Mouse (Mus musculus) heart, embryonic 13.5 days (tissue): ENCODE data around the gene Ropn1l. TPM values are rescaled to one million over a fixed set of nuclear protein-coding genes. Genes with fewer than 3 reads are reported as not detected.

ENCODE experiments used
- ATAC-seq: fragments of 200-750 bp; cut with Nextera tagmentation; 2 replicates; pipeline ENCODE4 v1.8.0; 2017; ENCODE audit warnings: moderate TSS enrichment; ENCODE audit not compliant: insufficient number of reproducible peaks, low FRiP score, low TSS enrichment; ENCODE audit errors: extremely low read depth
- H3K27ac ChIP-seq: fragments of 300-500 bp; sonication (generic); replicated peaks from 2 replicates; pipeline ENCODE4 v1.5.1; 2015; ENCODE audit warnings: moderate library complexity, mild to moderate bottlenecking, inconsistent platforms
- H3K27me3 ChIP-seq: fragments of 300-500 bp; sonication (generic); replicated peaks from 2 replicates; pipeline ENCODE4 v1.6.1; 2015; ENCODE audit warnings: mild to moderate bottlenecking, inconsistent platforms
- H3K36me3 ChIP-seq: fragments of 300-500 bp; sonication (generic); 2 replicates; pipeline ENCODE4 v1.6.1; 2015; ENCODE audit warnings: mild to moderate bottlenecking, inconsistent platforms
- H3K4me1 ChIP-seq: fragments of 300-500 bp; sonication (generic); 2 replicates; pipeline ENCODE4 v1.6.1; 2015; ENCODE audit warnings: inconsistent platforms
- H3K4me2 ChIP-seq: fragments of 300-500 bp; sonication (generic); 2 replicates; pipeline ENCODE4 v1.6.1; 2015; ENCODE audit warnings: inconsistent platforms, mild to moderate bottlenecking, moderate library complexity
- H3K4me3 ChIP-seq: fragments of 300-500 bp; sonication (generic); 2 replicates; pipeline ENCODE4 v1.5.1; 2015; ENCODE audit warnings: moderate library complexity, mild to moderate bottlenecking, inconsistent platforms
- H3K9ac ChIP-seq: fragments of 300-500 bp; sonication (generic); 2 replicates; pipeline ENCODE4 v1.6.1; 2015; ENCODE audit warnings: inconsistent platforms, mild to moderate bottlenecking, moderate library complexity
- H3K9me3 ChIP-seq: fragments of 300-500 bp; sonication (generic); 2 replicates; pipeline ENCODE4 v1.6.1; 2016; ENCODE audit warnings: inconsistent platforms
- WGBS: fragments of 180-500 bp; shearing (Covaris S2); methylation state at CpG from one replicate; pipeline ENCODE4 v1.1.7; 2015; ENCODE audit warnings: mixed read lengths; 5-methylcytosine and 5-hydroxymethylcytosine counted together
- polyA plus RNA-seq: library from polyadenylated mRNA; unstranded; fragments of >200 nt; fragmentation: Nextera tagmentation; extraction: Ambion mirVana; gene quantifications from 2 replicates; pipeline ENCODE4 v1.2.1, GENCODE M21; 2015

Gene Ropn1l
- polyA plus RNA-seq, 1 experiment from 2014 or later = 2.0 TPM

DNA sequence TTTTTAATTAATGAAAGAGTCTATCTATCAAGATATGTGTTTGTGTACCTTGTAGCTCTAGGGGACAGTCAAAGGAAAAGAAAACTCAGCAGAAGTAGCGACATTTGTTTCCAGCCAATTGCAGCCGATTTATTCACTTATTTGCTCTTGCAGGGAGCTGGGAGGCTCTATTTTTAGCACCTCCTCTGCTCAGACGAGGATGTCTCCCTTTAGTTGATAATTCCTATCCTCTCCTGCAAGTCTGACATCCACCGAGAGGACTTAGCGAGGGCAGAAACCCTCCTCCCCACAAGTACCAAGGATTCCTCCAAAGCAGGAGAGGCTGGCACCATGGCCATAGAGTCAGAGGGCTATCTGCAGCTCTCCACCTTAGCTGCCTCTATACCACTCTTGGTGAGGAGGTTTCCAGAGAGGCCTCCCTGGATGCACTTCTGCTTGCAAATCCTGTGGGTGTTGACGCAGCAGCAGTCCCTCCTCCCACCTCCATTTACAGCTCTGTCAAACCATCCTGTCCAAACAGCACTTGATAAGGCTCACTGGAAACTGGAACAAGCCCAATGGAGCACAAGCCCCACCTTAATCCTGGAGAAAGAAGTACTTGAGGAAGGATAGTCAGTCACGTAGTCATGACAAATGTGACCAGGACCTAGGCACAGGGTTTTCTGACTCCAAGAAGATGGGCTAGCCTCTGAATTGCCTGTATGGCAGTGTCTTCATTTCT lies 30.7 kb downstream of the Ropn1l start:
- H3K27me3 ChIP-seq = no peaks in the 10 kb centered on the region
- no peaks in the 10 kb centered on the region for H3K36me3 ChIP-seq
- 11% methylated on average over 7 of the region's 7 CpGs for WGBS
- H3K4me2 ChIP-seq = peak overlapping the region; percentile 58
- H3K27ac ChIP-seq = peak overlapping the region; percentile 88
- peak; percentile 40; the same call in 1 of the 2 replicates for ATAC-seq
- H3K4me1 ChIP-seq = peaks cover 24% of the 10 kb centered on the region
- H3K4me3 ChIP-seq = 0 out of 2 replicates have a peak overlapping the region, but pooled peaks have one; percentile 13
- H3K9ac ChIP-seq = 0 out of 2 replicates have a peak overlapping the region, but pooled peaks have one; percentile 40
- H3K9me3 ChIP-seq = no peaks in the 10 kb centered on the region

DNA sequence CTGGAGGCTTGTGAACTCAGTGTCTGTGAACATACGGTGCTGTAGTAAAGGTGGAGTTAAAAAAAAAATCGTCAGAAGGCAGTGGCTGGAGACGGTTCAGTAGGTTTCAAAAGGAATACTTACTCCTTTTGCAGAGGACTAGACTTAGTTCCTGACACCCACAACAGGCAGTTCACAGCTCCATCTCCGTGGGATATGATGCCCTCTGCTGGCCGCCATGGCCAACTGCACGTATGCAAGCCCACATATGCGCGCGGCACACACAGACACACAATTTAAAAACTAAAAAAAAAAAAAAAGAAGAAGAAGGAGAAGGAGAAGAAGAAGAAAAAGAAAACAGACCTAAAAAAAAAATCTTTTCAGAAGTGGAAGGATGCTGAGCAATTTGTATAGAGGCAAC lies 34.5 kb downstream of the Ropn1l start:
- WGBS = 28% methylated on average over 9 of the region's 9 CpGs
- no peak overlapping the region for H3K4me3 ChIP-seq
- ATAC-seq = no peak
- peak overlapping the region; percentile 55 for H3K4me2 ChIP-seq
- no peaks in the 10 kb centered on the region for H3K9me3 ChIP-seq
- H3K9ac ChIP-seq = no peak overlapping the region
- H3K27me3 ChIP-seq = no peaks in the 10 kb centered on the region
- H3K36me3 ChIP-seq = no peaks in the 10 kb centered on the region
- no peak overlapping the region for H3K27ac ChIP-seq
- H3K4me1 ChIP-seq = peaks cover 29% of the 10 kb centered on the region

GRCm38 (mm10) chr15:31418686-31419024 lies 34.9 kb downstream of the Ropn1l start:
- Histone ChIP-seq H3K4me2 (peak overlapping the region; percentile 55), H3K9me3 (no peaks in the 10 kb centered on the region), H3K36me3 (no peaks in the 10 kb centered on the region), H3K27me3 (no peaks in the 10 kb centered on the region), H3K9ac (no peak overlapping the region), H3K4me3 (peak overlapping the region; percentile 11), H3K4me1 (peaks cover 29% of the 10 kb centered on the region), H3K27ac (peak overlapping the region; percentile 3; the same call in 1 of the 2 replicates)
- no peak for ATAC-seq
- 15% methylated on average over 7 of the region's 7 CpGs for WGBS

DNA sequence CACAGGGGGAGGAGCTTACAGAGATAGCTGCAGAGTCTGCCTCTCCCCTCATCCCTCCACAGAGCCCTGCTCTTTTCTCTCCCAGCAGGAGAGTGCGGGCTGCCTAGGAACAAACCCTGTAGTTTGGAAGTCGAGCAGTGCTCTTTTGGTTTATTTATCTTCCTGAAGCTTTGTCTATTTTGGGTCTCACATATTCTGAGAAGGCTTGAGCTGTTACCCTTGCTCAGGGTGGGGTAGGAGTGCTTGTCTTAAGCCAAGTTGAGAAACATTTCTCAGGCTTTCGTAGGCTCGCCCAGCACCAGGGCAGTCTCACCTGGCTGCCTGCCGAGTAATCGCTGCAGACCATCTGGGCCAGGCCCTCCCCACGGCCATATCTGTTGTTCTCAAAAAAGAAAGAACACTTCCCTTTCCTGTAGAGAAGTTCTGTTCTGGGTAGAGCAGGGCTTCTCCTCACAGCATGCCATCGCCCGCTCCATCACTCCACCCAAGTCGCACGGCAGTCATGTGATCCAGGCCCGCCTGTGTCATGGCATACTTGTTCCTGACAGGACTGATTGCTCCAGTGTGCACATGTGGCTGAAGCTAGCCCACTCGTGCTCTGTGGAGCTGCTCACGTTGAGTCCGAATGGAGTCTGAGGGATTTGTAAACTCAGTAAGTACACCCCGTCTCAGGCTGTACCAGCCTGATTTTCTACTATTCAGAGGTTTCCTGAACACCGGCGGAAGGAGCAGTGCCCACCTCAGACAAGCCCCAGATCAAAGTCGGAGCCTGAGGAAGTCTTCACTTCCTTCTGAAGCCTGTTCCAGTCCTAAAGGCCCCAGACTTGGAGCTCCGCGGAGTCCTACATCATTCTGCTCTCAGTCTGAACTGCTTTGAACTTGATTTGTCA lies 35.5 kb downstream of the Ropn1l start:
- ATAC-seq = no peak
- H3K4me3 ChIP-seq = peak overlapping the region; percentile 11
- H3K27me3 ChIP-seq = no peaks in the 10 kb centered on the region
- 31% methylated on average over 21 of the region's 21 CpGs for WGBS
- 0 out of 2 replicates have a peak overlapping the region, but pooled peaks have one; percentile 0 for H3K9ac ChIP-seq
- H3K9me3 ChIP-seq = no peaks in the 10 kb centered on the region
- H3K4me2 ChIP-seq = peak overlapping the region; percentile 55
- peaks cover 29% of the 10 kb centered on the region for H3K4me1 ChIP-seq
- no peaks in the 10 kb centered on the region for H3K36me3 ChIP-seq
- peak overlapping the region; percentile 3; the same call in 1 of the 2 replicates for H3K27ac ChIP-seq

GRCm38 (mm10) chr15:31417409-31417795 lies 36.1 kb downstream of the Ropn1l start:
- no peaks in the 10 kb centered on the region for H3K36me3 ChIP-seq
- H3K9ac ChIP-seq = no peak overlapping the region
- no peak for ATAC-seq
- no peak overlapping the region for H3K27ac ChIP-seq
- peak overlapping the region; percentile 55 for H3K4me2 ChIP-seq
- WGBS = 48% methylated on average over 6 of the region's 6 CpGs
- no peaks in the 10 kb centered on the region for H3K9me3 ChIP-seq
- H3K27me3 ChIP-seq = no peaks in the 10 kb centered on the region
- H3K4me3 ChIP-seq = no peak overlapping the region
- H3K4me1 ChIP-seq = peaks cover 26% of the 10 kb centered on the region

DNA sequence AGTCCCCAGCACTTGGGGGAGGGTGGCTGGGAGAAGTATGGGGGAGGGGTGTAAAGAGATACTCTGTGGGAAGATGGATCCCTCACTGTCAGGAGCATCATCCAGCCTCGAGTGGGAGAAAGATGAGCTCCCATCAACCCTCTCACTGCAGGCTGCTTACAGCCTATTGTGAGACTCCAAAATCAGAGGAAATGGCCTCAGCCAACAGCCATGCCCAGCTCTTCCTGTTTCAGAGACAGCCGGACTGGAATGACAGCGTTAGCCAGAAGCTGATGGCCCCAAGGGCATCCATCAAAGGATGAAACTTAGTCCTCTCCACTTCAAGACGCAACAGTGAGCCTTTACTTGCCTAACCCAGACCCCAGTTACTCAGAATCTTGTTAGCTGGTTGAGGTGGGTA lies 38.4 kb downstream of the Ropn1l start:
- H3K36me3 ChIP-seq = no peaks in the 10 kb centered on the region
- H3K4me3 ChIP-seq = no peak overlapping the region
- 52% methylated on average over 4 of the region's 4 CpGs for WGBS
- H3K4me1 ChIP-seq = peaks cover 27% of the 10 kb centered on the region
- ATAC-seq = no peak
- H3K9me3 ChIP-seq = no peaks in the 10 kb centered on the region
- no peaks in the 10 kb centered on the region for H3K27me3 ChIP-seq
- H3K27ac ChIP-seq = no peak overlapping the region
- no peak overlapping the region for H3K9ac ChIP-seq
- no peak overlapping the region for H3K4me2 ChIP-seq

DNA sequence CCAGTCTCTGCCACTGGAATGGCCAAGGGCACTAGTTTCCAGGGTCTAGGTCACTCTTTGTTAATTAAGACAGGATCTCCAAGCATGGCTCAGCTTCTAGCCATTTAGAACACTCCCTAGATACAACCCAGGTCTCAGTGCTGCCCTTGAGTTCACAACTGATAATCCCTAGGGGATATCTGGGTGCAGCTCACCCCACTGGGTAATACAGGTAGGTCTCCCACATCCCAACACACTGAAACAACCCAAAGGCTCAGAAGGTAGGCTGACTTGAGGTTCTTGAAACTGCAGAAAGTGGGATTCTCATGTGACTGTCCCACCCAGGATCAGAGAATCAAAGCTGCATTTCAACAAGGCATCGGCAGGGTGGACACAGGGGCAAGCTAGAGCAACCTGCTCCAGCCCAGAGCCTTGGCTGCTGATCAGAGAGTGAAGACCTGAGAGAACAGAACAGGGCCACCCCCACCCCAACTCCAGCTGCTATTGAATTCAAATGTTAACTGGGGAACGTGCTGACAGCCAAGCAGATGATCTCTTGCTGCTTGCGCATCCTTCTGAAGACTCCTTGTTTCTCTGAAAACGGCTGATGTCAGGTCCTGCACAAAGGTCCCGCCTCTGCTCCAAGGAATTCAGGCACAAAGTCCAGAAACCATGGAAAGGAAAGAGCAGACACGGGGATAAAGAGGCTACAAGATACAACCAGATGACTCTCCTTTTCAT lies 39.2 kb downstream of the Ropn1l start:
- Histone ChIP-seq H3K4me2 (no peak overlapping the region), H3K27me3 (no peaks in the 10 kb centered on the region), H3K9ac (no peak overlapping the region), H3K9me3 (no peaks in the 10 kb centered on the region), H3K27ac (no peak overlapping the region), H3K4me3 (no peak overlapping the region), H3K4me1 (peaks cover 27% of the 10 kb centered on the region), H3K36me3 (no peaks in the 10 kb centered on the region)
- WGBS = 41% methylated on average over 6 of the region's 6 CpGs
- ATAC-seq = no peak

- WGBS = 85% methylated on average over 6 of the region's 6 CpGs
- no peak for ATAC-seq
- Histone ChIP-seq H3K27ac (no peak overlapping the region), H3K9ac (no peak overlapping the region), H3K4me3 (no peak overlapping the region), H3K9me3 (no peaks in the 10 kb centered on the region), H3K4me2 (no peak overlapping the region), H3K27me3 (no peaks in the 10 kb centered on the region), H3K36me3 (no peaks in the 10 kb centered on the region), H3K4me1 (peaks cover 25% of the 10 kb centered on the region)
Measured at GRCm38 (mm10) chr15:31413662-31414061, 39.9 kb downstream of the Ropn1l start.

DNA sequence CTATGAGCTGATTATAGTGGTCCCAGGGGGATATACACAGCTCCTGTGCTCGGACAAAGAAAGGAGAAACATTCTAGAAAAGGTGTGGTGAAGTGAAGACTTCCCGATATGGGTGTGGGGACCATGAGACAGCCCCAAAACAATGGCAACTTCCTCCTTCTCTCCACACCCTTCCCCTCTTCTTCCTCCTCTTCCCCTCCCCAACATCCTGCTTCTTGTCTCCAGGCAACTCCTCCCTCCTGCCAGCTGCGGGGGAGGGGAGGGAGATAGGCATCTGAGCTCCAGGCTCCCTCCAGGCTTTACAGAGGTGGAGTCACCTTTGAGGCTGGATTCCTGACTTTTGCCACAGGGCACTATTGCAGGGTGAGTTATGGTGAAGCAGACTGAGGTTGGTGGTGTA lies 40.6 kb downstream of the Ropn1l start:
- peaks cover 18% of the 10 kb centered on the region for H3K4me1 ChIP-seq
- H3K9me3 ChIP-seq = no peaks in the 10 kb centered on the region
- no peak overlapping the region for H3K4me2 ChIP-seq
- WGBS = 40% methylated on average over 3 of the region's 3 CpGs
- no peak for ATAC-seq
- H3K36me3 ChIP-seq = no peaks in the 10 kb centered on the region
- no peak overlapping the region for H3K9ac ChIP-seq
- no peak overlapping the region for H3K4me3 ChIP-seq
- no peaks in the 10 kb centered on the region for H3K27me3 ChIP-seq
- H3K27ac ChIP-seq = no peak overlapping the region

- no peak for ATAC-seq
- 75% methylated on average over 6 of the region's 6 CpGs for WGBS
- H3K4me1 ChIP-seq = peaks cover 17% of the 10 kb centered on the region
- H3K9ac ChIP-seq = no peak overlapping the region
- H3K27ac ChIP-seq = no peak overlapping the region
- no peak overlapping the region for H3K4me3 ChIP-seq
- no peak overlapping the region for H3K4me2 ChIP-seq
- no peaks in the 10 kb centered on the region for H3K9me3 ChIP-seq
- H3K36me3 ChIP-seq = no peaks in the 10 kb centered on the region
- no peaks in the 10 kb centered on the region for H3K27me3 ChIP-seq
Measured at GRCm38 (mm10) chr15:31412436-31412835, 41.1 kb downstream of the Ropn1l start.

DNA sequence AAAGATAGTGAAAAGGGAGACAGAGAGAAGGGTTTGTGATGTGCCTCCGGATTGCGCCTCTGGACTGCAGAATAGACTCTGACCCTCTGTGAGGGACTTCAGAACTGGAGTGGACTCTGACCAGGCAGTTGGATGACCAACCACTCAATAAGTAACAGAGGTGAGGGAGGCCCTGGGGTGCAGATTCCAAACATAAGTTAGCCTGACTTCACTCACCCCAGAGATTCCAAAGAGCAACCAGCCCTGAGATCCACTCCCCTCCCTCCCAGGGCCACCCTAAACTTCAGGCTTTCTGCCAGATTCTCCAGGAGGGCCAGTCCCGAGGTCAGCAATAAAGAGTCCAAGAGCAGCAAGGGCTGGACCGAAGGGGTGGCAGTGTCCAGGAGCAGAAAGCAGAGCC lies 46.0 kb downstream of the Ropn1l start:
- no peak overlapping the region for H3K27ac ChIP-seq
- no peak for ATAC-seq
- H3K4me1 ChIP-seq = peaks cover 12% of the 10 kb centered on the region
- H3K36me3 ChIP-seq = no peaks in the 10 kb centered on the region
- H3K4me3 ChIP-seq = no peak overlapping the region
- no peaks in the 10 kb centered on the region for H3K9me3 ChIP-seq
- no peak overlapping the region for H3K4me2 ChIP-seq
- no peaks in the 10 kb centered on the region for H3K27me3 ChIP-seq
- WGBS = 65% methylated on average over 4 of the region's 4 CpGs
- no peak overlapping the region for H3K9ac ChIP-seq
